Mouse (Mus musculus) limb, embryonic 12.5 days (tissue): ENCODE data around the gene Entpd8. TPM values are rescaled to one million over a fixed set of nuclear protein-coding genes. Genes with fewer than 3 reads are reported as not detected.

ENCODE experiments used
- ATAC-seq: fragments of 200-750 bp; cut with Nextera tagmentation; 2 replicates; pipeline ENCODE4 v1.8.0; 2017; ENCODE audit warnings: low read depth, moderate TSS enrichment; ENCODE audit not compliant: insufficient number of reproducible peaks, insufficient read depth, low FRiP score, low TSS enrichment
- H3K27ac ChIP-seq: fragments of 300-500 bp; sonication (generic); 2 replicates; pipeline ENCODE4 v1.5.1; 2016; ENCODE audit warnings: mild to moderate bottlenecking, moderate library complexity
- H3K27me3 ChIP-seq: fragments of 300-500 bp; sonication (generic); 2 replicates; pipeline ENCODE4 v1.6.1; 2016; ENCODE audit warnings: mild to moderate bottlenecking, moderate library complexity
- H3K36me3 ChIP-seq: fragments of 300-500 bp; sonication (generic); 2 replicates; pipeline ENCODE4 v1.6.1; 2016; ENCODE audit warnings: mild to moderate bottlenecking, moderate library complexity
- H3K4me1 ChIP-seq: fragments of 300-500 bp; sonication (generic); replicated peaks from 2 replicates; pipeline ENCODE4 v1.6.1; 2016
- H3K4me2 ChIP-seq: fragments of 300-500 bp; sonication (generic); 2 replicates; pipeline ENCODE4 v1.6.1; 2016; ENCODE audit warnings: mild to moderate bottlenecking, moderate library complexity
- H3K4me3 ChIP-seq: fragments of 300-500 bp; sonication (generic); replicated peaks from 2 replicates; pipeline ENCODE4 v1.5.1; 2016; ENCODE audit warnings: mild to moderate bottlenecking
- H3K9ac ChIP-seq: fragments of 300-500 bp; sonication (generic); replicated peaks from 2 replicates; pipeline ENCODE4 v1.6.1; 2016; ENCODE audit warnings: mild to moderate bottlenecking, moderate library complexity
- H3K9me3 ChIP-seq: fragments of 300-500 bp; sonication (generic); 2 replicates; pipeline ENCODE4 v1.6.1; 2016; ENCODE audit warnings: mild to moderate bottlenecking, moderate library complexity
- WGBS: fragments of 180-500 bp; shearing (Covaris S2); methylation state at CpG from one replicate; pipeline ENCODE4 v1.1.7; 2016; 5-methylcytosine and 5-hydroxymethylcytosine counted together
- polyA plus RNA-seq: library from polyadenylated mRNA; unstranded; fragments of >200 nt; fragmentation: Nextera tagmentation; extraction: Ambion mirVana; gene quantifications from 2 replicates; pipeline ENCODE4 v1.2.1, GENCODE M21; 2016

The Entpd8 gene
- polyA plus RNA-seq, 1 experiment from 2014 or later: not detected

DNA sequence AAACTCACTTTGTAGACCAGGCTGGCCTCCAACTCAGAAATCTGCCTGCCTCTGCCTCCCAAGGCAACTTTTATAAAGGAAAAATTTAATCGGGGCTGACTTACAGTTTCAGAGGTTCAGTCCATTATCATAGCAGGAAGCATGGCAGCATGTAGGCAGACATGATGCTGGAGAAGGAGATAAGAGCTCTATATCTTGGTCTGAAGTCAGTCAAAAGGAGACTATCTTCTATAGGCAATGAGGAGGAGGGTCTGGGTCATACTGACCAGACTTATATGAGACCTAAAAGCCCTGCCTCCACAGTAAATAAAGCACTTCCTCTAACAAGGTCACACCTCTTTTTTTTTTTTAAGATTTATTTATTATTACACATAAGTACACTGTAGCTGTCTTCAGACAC, 15.8 kb upstream of the Entpd8 start:
- H3K9ac ChIP-seq: no peak overlapping the region
- no peaks in the 10 kb centered on the region for H3K9me3 ChIP-seq
- peaks cover 36% of the 10 kb centered on the region for H3K36me3 ChIP-seq
- no peak overlapping the region for H3K27ac ChIP-seq
- WGBS: 93% methylated on average over 1 of the region's 1 CpGs
- H3K27me3 ChIP-seq: no peaks in the 10 kb centered on the region
- H3K4me1 ChIP-seq: no peaks in the 10 kb centered on the region
- H3K4me2 ChIP-seq: no peak overlapping the region
- no peak for ATAC-seq
- H3K4me3 ChIP-seq: no peak overlapping the region

DNA sequence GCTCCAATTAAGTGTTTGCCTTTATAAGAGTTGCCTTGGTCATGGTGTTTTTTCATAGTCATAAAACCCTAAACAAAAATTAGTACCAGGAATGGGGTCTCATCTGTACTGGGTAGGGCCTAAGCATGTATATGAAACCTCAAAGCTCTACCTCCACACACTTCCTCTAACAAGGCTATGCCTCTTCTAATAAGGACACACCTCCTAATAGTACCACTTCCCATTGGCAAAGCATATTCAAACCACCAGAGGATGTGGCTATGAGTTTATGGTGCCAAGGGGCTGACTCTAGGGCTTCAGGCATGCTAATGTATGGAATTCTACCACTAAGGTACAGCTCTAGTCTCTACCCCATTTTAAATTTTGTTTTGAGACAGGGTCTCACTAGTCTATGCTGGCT, 14.6 kb upstream of the Entpd8 start:
- H3K9ac ChIP-seq: no peak overlapping the region
- H3K36me3 ChIP-seq: peaks cover 24% of the 10 kb centered on the region
- no peaks in the 10 kb centered on the region for H3K27me3 ChIP-seq
- no peaks in the 10 kb centered on the region for H3K4me1 ChIP-seq
- no peak overlapping the region for H3K4me2 ChIP-seq
- no peak overlapping the region for H3K4me3 ChIP-seq
- no peak overlapping the region for H3K27ac ChIP-seq
- ATAC-seq: no peak
- no peaks in the 10 kb centered on the region for H3K9me3 ChIP-seq

DNA sequence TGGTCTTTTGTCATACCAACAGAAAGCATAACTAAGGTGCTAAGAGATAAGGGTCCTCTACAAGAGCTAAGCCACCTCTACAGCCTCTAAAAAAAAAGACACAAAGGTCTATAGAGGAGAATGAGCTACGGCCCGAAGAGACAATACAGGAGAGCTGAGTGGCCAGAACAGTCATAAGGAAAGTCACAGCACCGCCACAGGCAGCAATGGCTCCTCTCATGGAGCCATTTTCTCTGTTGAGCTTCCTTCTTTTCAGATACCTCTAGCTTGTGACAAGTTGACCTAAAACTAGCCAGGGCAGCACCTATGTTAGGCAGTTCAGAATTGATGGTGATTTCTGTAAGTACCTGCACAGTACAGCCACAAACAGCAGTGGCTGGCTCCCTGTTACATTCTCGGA, 13.6 kb upstream of the Entpd8 start:
- Histone ChIP-seq H3K36me3 (peaks cover 15% of the 10 kb centered on the region), H3K27me3 (no peaks in the 10 kb centered on the region), H3K9ac (no peak overlapping the region), H3K27ac (no peak overlapping the region), H3K4me1 (no peaks in the 10 kb centered on the region), H3K9me3 (no peaks in the 10 kb centered on the region), H3K4me3 (no peak overlapping the region), H3K4me2 (no peak overlapping the region)
- ATAC-seq: no peak
- WGBS: 84% methylated on average over 4 of the region's 4 CpGs

DNA sequence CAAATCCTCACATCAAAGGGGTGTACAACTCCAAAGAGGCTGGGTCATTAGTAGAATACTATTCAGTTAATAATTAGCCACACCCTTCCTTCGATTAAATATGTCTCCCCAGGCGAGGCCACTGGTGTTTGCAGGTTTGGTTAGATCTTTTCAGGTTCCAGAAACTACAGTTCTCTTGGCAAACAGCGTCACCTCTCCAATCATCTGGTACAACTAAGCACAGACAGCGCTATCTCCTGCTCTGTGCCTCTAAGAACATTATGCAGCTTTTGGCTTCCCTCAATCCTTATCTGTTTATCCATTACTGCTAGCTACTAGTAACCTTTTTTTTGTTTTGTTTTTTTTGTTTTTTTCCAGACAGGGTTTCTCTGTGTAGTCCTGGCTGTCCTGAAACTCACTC, 10.6 kb upstream of the Entpd8 start:
- Histone ChIP-seq H3K9ac (no peak overlapping the region), H3K9me3 (no peaks in the 10 kb centered on the region), H3K27ac (no peak overlapping the region), H3K36me3 (no peaks in the 10 kb centered on the region), H3K4me3 (no peak overlapping the region), H3K27me3 (no peaks in the 10 kb centered on the region), H3K4me2 (no peak overlapping the region), H3K4me1 (no peaks in the 10 kb centered on the region)
- 69% methylated on average over 4 of the region's 4 CpGs for WGBS
- no peak for ATAC-seq

DNA sequence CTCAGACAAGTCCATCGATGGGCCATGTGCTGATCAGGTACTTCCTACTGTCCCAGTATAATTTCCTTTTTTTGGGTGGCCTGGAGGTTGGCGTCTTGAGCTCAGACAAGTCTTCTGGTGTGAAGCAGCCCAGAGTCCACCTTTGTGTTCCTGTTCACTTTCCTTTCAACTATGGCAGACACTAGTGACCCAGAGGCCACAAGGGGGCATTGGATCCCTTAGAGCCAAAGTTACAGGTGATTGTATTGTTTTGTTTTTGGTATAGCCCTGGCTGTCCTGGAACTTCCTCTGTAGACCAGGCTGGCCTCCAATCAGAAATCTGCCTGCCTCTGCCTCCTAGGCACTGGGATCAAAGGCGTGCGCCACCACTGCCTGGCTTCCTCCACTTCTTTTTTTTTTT, 7.7 kb upstream of the Entpd8 start:
- no peak overlapping the region for H3K4me3 ChIP-seq

DNA sequence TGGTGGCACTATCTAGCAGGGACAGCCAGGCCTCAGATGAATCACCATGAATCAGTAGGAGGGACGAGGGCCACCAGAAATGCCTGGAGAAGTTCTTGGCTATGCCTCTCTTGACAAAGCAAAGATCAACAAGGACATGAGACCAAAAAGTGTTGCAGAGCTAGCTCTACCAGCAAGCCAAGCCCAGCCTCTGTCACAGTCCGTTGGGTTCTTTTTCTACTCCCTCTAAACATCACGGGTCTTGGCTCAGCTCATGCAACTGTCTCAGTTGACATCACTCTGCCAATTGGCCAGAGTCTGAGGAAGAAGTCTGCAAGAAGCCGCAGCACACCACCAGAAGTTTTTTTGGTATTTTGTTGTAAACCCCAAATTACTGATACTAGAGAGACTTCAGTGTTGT, 4.6 kb upstream of the Entpd8 start:
- H3K36me3 ChIP-seq: no peaks in the 10 kb centered on the region
- no peaks in the 10 kb centered on the region for H3K27me3 ChIP-seq
- H3K4me1 ChIP-seq: no peaks in the 10 kb centered on the region
- H3K9ac ChIP-seq: no peak overlapping the region
- 58% methylated on average over 4 of the region's 4 CpGs for whole genome bisulfite sequencing
- H3K4me3 ChIP-seq: no peak overlapping the region
- no peak overlapping the region for H3K4me2 ChIP-seq
- no peak for ATAC-seq
- no peak overlapping the region for H3K27ac ChIP-seq
- H3K9me3 ChIP-seq: no peaks in the 10 kb centered on the region

More for the DNA sequence above, 7.7 kb upstream of the Entpd8 start:
- H3K36me3 ChIP-seq: no peaks in the 10 kb centered on the region
- no peak overlapping the region for H3K9ac ChIP-seq
- H3K27ac ChIP-seq: no peak overlapping the region
- WGBS: 95% methylated on average over 4 of the region's 4 CpGs
- no peaks in the 10 kb centered on the region for H3K9me3 ChIP-seq
- H3K27me3 ChIP-seq: no peaks in the 10 kb centered on the region
- ATAC-seq: no peak
- H3K4me2 ChIP-seq: no peak overlapping the region
- no peaks in the 10 kb centered on the region for H3K4me1 ChIP-seq

DNA sequence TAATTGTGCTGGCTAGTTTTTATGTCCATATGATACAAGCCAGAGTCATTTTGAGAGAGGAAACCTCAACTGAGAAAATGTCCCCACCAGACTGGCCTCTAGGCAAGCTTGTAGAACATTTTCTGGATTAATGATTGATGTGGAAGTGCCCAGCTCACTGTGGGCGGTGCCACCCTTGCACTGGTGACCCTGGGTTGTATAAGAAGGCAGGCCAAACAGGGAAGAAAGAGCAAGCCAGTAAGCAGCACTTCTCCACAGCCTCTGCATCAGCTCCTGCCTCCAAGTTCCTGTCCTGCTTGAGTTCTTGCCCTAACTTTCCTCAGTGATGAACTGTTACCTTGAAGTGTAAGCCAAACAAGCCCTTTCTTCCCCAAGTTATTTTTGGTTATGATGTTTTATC, 1.1 kb upstream of the Entpd8 start:
- WGBS: 60% methylated on average over 1 of the region's 1 CpGs
- ATAC-seq: no peak

DNA sequence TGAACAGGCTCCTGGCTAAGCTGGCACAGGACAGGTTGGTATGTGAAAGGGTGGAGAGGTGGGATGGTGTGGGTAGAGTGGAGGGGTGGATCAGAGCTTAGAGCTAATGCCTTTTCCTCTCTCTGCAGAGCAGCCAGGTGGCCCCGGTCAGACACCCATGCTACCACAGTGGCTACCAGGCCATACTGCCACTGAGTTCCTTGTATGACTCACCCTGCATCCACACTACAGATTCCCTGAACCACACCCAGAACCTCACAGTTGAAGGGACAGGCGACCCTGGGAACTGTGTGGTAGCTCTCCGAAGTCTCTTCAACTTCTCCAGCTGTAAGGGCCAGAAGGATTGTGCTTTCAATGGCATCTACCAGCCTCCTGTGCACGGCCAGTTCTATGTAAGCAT, 3.6 kb downstream of the Entpd8 start:
- Histone ChIP-seq H3K27ac (no peak overlapping the region), H3K9ac (no peak overlapping the region), H3K36me3 (no peaks in the 10 kb centered on the region), H3K4me2 (no peak overlapping the region), H3K4me3 (no peak overlapping the region), H3K9me3 (no peaks in the 10 kb centered on the region), H3K27me3 (peaks cover 7% of the 10 kb centered on the region), H3K4me1 (no peaks in the 10 kb centered on the region)
- 76% methylated on average over 4 of the region's 4 CpGs for WGBS
- no peak for ATAC-seq

More for the DNA sequence above, 1.1 kb upstream of the Entpd8 start:
- Histone ChIP-seq H3K9me3 (no peaks in the 10 kb centered on the region), H3K36me3 (no peaks in the 10 kb centered on the region), H3K4me2 (no peak overlapping the region), H3K4me1 (no peaks in the 10 kb centered on the region), H3K4me3 (no peak overlapping the region), H3K27me3 (peaks cover 4% of the 10 kb centered on the region; the same call in 1 of the 2 replicates), H3K27ac (no peak overlapping the region), H3K9ac (no peak overlapping the region)

DNA sequence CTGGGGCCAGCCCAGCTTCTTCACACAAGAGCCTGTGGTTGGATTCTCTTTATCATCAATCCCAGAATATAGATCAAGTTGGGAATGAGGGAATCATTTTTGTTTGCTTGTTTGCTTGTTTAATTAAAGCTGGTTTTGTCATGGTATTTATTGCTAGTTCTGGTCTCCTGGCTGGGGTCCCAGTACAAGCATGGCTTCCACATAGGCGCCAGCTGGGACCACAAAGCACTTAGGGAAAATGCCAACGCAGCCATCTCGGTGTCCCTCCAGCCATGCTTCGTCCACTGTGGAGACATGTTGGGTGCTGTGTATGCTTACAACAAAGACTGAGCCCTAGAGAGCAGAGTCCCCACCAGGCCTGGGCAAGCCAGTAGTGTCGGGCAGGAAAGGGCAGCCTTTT, 5.5 kb downstream of the Entpd8 start:
- no peaks in the 10 kb centered on the region for H3K4me1 ChIP-seq
- H3K9me3 ChIP-seq: no peaks in the 10 kb centered on the region
- no peak overlapping the region for H3K27ac ChIP-seq
- WGBS: 84% methylated on average over 5 of the region's 5 CpGs
- H3K36me3 ChIP-seq: no peaks in the 10 kb centered on the region
- no peak overlapping the region for H3K9ac ChIP-seq
- no peak for ATAC-seq
- H3K4me3 ChIP-seq: no peak overlapping the region
- no peak overlapping the region for H3K4me2 ChIP-seq
- peaks cover 7% of the 10 kb centered on the region for H3K27me3 ChIP-seq

DNA sequence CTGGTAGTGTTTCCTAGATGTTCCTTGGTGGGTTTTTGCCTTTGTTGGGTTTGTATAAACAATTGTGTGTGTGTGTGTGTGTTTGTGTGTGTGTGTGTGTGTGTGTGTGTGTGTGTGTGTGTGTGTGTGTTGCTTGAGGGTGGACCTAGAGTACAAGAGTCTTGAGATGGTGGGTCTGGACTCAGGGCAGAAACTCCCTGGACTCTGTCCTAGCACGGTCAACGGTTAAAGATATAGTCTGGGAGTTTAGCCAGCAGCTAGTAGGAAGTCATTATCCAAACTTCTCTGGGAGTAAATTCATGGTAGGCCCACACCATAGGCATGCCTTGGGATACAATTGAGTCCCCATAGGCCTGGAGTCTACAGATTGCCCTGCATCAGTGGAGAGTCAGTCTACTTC, 7.7 kb downstream of the Entpd8 start:
- no peak for ATAC-seq
- WGBS: 96% methylated on average over 2 of the region's 2 CpGs
- H3K9me3 ChIP-seq: no peaks in the 10 kb centered on the region

DNA sequence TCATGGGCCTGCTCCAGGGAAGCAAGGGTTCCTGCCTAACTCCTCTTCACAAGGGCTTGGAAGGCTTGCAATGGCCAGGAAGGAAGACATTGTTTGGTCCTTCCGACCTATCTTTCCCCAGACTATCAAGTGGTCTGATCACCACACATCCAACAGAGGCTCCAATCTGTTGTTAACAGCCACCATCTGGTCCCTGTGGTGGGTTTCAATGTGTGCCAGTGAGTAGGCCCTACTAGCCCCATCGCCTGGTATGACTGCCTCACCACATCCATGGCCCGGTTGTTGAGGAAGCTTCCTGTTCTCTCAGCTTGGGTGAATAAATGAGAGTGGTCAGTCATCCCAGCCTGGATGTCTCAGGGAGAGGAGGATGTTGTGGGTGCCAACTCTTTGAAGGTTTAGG, 8.5 kb downstream of the Entpd8 start:
- ATAC-seq: no peak
- Histone ChIP-seq H3K36me3 (no peaks in the 10 kb centered on the region), H3K27ac (no peak overlapping the region), H3K4me2 (no peak overlapping the region), H3K4me1 (no peaks in the 10 kb centered on the region), H3K9ac (no peak overlapping the region), H3K27me3 (peaks cover 23% of the 10 kb centered on the region), H3K9me3 (no peaks in the 10 kb centered on the region), H3K4me3 (no peak overlapping the region)
- WGBS: 76% methylated on average over 3 of the region's 3 CpGs

More for the DNA sequence above, 7.7 kb downstream of the Entpd8 start:
- Histone ChIP-seq H3K27ac (no peak overlapping the region), H3K4me1 (no peaks in the 10 kb centered on the region), H3K27me3 (peaks cover 20% of the 10 kb centered on the region), H3K4me3 (no peak overlapping the region), H3K36me3 (no peaks in the 10 kb centered on the region), H3K4me2 (no peak overlapping the region), H3K9ac (no peak overlapping the region)

DNA sequence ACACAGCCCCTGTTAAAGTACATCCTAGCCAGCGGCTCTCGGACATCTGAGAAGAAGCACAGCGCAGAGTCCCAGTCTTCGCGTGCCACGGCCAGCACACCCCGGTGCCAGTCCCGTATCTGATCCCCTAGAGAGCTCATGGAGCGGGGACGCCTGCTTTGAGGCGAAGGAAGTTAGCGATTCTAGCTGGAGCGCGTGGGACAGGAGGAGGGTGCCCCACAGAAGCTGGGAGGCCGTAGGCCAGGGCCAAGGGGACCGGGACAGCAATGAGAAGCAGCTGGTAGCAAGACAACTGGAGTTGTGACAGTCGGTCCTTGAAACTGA, 14.6 kb downstream of the Entpd8 start:
- Histone ChIP-seq H3K4me3 (no peak overlapping the region), H3K27ac (no peak overlapping the region), H3K4me2 (peak overlapping the region; percentile 44), H3K9ac (no peak overlapping the region; the same call in 1 of the 2 replicates), H3K27me3 (peaks cover 48% of the 10 kb centered on the region), H3K36me3 (no peaks in the 10 kb centered on the region), H3K4me1 (peaks cover 6% of the 10 kb centered on the region; the same call in 1 of the 2 replicates), H3K9me3 (no peaks in the 10 kb centered on the region)
- ATAC-seq: no peak
- WGBS: 44% methylated on average over 17 of the region's 17 CpGs
